Mouse (Mus musculus) naive thymus-derived CD4-positive, alpha-beta T cell, adult 5 months (primary cell): ENCODE measurements around the gene Hus1b. TPM values are rescaled to one million over a fixed set of nuclear protein-coding genes. Genes with fewer than 3 reads are reported as not detected.

Experiments used
- polyA plus RNA-seq: library from polyadenylated mRNA; unstranded; fragments of 100-300 nt; shearing (Covaris generic); gene quantifications from one replicate; pipeline ENCODE4 v1.2.1, GENCODE M21; 2017

The Hus1b gene
- 0.68 TPM for polyA plus RNA-seq

GRCm38 (mm10) chr13:30947540-30947939 lies at the start of gene Hus1b:
Gene Hus1b (minus strand): TSS chr13:30947759.

GRCm38 (mm10) chr13:30973501-30974246 lies 26.1 kb upstream of the Hus1b start, which contains the start of the genes Exoc2 and Gm5447:
Gene Exoc2 (minus strand): TSS chr13:30974093.
Gene Gm5447 (plus strand): TSS chr13:30974204.

Other genes starting within 250 kb of the Hus1b start
- 12.2 TPM for gene Irf4, start 198.5 kb downstream of the Hus1b start, polyA plus RNA-seq
- 69.0 TPM for gene Exoc2, start 26.3 kb upstream of the Hus1b start, polyA plus RNA-seq
- not detected for gene Gm5447, start 26.4 kb upstream of the Hus1b start, polyA plus RNA-seq